Mouse (Mus musculus) common myeloid progenitor, adult 5-6 weeks (primary cell): ENCODE data around the gene Rhob. TPM values are rescaled to one million over a fixed set of nuclear protein-coding genes. Genes with fewer than 3 reads are reported as not detected.
A peak's percentile ranks its signal among the peaks of the same experiment; 100 is the strongest.
"Not testable (repeated sequence)": the region's sequence is repeated elsewhere in the genome, so short reads cannot be mapped to it uniquely, and the experiment has no call there.

Source experiments
- ATAC-seq: replicated peaks from 2 replicates; pipeline ENCODE4 v1.8.0; 2016; ENCODE audit warnings: low read depth, mild to moderate bottlenecking, moderate TSS enrichment, inconsistent platforms; ENCODE audit not compliant: poor library complexity, severe bottlenecking
- total RNA-seq: library from RNA; stranded (forward); fragments of 200-1000, 187-1606 nt; gene quantifications from 2 replicates; pipeline ENCODE4 v1.2.3, GENCODE M21; 2017

Rhob gene
- total RNA-seq, 1 experiment from 2014 or later, result 43.3 TPM

DNA sequence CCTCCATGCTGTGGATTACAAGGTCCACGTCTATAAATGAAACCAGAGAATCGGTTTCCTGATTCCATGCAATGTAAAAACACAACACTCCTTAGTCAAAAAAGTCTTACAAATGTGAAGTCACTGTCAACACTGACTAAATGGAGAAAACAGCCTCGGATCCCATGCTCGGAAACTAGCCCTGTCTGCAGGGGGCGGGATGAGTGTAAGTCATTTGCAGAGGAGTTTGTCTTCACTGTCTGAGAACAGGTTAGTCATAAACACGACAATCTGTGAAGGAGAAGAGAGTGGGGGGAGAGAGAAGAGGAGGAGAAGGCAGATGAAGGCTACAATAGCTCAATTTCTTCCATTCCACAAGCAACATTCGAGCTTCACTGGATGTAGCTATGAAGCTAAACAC is 14.6 kb downstream of the Rhob start:
- ATAC-seq, result no peak

DNA sequence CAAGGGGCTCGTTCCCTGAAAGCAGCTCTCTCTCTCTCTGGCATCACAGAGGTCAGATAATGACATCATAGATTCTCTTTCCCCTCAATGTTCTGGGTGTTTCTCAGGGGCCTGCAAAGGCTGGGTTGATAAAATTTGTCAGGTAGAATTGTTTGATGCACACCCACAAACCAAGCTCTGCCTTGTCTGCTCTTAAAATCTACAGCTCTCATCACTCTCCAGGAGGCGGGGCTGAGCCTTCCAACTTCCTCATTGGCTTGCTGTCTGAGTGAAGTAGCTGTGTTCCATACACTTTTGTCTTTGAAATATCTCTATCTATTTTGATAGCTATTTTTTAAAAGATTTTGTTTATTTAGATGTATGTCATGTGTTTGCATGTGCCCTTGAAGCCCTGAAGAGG is 17.6 kb downstream of the Rhob start:
- peak; percentile 74 for ATAC-seq

DNA sequence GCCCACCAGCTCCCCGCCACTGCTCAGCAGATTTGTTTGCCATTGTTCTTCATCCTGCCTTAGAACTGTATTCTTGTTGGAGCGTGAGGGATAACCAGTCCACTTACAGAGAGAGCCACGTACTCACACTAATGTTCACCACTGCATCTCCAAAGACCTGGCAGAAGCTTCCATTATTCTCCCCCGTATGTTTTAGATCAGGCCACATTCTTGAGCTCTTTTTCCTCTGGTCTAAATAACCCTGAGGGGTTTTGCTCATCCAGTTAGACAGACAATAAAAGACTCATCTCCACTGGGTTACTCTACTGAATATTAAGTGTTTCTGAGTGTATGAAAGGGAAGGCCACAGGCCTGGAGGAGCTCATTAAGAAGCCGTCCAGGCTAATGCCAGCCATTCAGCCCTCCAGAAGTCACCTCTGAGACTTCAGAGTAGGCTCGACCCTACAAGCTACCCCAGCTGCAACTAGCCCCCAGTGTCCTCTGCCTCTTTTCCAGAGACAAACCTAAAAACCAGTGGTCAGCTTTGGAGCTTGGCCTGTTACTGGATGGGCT is 24.9 kb downstream of the Rhob start:
- ATAC-seq, result no peak

DNA sequence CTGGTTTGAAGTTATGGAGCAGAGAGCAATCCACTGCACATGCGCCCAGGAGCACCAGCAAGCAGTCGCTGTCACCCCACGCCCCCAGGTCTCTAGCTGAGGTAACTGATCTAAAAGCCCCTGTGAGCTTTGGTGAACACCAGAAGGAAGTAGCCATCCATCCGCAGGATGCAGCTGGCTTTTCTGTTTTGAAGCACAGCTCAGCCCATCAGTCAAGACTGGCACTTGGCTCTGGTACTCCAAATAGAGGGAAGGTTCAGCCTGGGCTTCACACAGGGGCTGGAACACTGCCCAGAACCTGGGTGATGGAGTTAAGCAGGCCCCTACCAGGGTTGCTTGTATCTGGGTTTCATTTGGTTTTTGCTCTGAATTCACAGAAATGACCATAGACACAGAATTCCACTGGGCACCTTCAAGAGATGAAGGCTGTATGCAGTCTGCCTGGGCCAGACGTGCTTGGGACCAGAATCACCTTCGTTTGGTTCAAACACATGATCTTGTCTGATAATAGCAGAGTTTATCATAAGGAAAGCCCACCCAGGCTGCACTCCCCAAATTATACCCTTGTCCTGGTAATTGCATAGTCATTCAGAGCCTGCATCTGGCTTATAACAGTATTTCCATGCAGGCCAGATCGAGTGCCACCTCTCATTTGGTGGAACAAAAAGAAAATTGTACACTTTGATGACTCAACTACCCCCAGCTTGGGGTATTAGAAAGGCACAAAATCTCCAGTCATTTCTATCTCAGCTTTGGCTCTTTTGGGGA is 27.0 kb downstream of the Rhob start:
- ATAC-seq, result peak; percentile 90

DNA sequence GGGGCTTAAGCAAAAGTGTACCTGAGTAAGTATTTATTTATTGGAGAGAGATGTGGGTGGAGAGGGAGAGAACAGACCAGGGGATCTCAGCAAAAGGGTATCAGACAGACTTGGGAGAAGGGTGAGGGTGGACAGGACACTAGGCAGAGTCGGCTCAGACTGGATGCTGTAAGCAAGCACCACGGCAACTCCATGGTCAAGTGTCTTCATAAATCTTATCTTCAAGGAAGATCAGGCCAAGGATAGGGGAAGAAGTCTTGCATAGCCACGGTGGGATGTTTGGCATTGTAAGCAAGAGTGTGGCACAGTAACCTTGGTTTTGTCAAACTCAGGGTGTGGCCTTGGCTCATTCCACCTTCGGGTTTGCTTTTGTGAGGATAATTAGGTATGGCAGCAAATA is 27.8 kb downstream of the Rhob start:
- no peak for ATAC-seq

DNA sequence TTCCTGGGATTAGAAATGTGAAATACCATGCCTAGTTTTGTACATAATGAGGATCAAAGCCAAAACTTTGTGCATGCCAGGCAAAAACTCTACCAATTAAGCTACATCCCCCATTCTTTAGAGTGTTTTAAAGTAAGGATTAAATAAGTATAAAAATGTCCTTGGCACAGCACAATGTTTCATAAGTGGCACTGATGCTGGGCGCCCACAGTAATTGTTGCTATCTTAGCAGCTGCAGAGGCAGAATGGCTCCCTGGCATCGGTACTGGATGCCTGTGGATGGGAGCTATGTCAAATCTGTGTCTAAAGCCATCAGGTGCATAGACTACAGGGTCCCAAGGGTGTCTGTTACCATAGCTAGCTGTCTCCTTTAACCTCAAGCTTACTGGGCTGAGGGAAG is 28.8 kb downstream of the Rhob start:
- ATAC-seq, result no peak

DNA sequence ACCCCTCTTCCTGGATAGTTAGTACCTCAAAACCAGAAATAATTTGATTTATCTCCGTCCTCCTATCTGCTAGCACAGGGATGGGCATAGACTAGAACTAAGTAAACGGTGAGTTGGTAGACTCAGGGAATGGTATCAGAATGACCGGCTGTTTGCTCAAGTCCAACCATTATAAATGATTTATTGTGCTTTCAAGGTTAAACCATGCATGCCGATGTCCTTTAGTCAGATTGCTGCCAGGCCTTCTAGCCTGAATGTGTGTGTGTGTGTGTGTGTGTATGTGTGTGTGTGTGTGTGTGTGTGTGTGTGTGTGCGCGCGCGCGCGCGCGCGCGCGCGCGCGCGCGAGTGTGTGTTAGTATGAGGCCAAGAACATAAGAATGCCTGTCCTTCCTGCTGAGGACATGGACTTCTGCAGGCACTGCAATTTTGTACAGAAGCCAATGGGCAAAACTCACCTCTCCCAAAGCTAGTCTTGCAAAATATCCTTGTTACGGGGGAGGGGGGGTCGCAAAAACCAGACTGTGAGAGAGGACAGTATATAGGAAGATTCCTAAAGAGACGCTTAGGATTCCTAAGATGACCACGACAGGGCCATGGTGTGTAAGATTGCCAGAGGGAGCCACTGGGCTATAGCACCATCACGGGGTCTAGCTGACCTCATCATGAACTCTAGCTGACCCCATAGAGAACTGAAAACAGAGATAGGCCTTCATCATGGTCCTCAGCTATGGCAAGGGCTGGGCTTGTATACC is 29.9 kb downstream of the Rhob start:
- ATAC-seq, result no peak

DNA sequence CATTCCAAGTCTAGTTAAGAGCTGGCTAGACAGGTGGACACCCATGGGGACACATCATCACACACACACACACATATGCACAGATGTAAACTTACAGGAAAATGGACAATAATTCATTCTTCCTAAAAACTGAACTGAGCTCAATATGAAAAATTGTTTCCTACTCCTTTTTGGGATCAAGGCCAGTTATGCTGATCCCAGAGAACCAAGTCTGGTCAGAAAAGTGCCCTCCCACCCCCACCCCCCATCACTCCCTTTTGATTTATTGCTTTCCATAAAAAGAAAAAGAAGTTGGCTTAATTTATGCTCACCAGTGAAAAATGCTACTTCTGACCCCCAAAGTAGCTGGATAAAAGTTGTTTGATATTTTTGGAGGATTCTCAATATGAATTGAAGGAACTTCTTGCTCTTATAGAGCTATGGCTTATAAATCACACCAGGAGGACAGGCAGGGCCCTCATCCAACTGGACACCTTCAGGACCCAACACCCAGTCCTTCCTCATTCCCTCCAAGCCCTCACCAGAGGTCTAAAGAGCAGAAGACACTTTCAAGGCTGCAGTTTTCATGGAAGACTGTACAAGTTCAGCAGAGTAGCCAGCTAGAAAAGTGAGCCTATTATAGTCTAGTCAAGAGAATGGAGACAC is 31.5 kb downstream of the Rhob start:
- no peak for ATAC-seq

DNA sequence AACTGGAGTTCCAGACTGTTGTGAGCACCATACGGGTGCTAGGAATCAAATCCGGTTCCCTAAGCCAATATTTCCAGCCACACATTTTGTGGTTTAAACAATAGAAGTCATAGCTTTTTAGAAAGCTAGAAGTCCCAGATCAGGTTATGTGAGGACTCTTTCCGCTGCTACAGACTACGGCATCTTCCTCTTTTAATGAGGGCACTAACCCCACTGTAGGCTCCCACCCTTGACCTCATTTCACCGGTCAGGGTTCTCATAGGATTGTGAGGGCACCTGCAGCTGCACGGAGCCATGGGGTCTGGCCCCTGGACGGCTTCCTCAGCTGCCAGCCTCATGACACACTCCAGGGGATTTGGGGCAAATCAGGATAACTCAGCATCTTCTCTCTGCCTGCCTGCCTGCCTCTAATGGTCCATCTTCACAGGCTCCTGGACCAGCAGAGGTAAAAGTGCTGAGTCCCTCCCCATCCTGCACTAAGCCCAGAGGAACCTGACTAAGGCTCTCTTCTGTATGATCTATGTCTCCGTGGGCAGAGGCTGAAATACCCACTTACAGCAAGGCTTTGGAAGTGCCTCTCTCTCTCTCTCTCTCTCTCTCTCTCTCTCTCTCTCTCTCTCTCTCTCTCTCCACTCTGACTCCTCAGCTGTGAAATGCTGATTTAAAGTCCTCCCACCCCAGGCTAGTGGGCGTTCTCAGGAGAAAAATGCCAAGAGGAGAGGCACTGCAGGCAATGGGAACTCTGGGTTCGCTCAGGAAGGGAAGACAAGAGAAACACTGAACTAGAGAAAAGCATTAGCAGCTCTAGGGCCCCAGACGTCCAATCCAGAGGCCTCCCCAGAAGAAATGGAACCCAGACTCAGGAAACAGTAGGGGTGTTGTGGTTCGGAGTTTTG is 32.5 kb downstream of the Rhob start:
- peak; percentile 69 for ATAC-seq

DNA sequence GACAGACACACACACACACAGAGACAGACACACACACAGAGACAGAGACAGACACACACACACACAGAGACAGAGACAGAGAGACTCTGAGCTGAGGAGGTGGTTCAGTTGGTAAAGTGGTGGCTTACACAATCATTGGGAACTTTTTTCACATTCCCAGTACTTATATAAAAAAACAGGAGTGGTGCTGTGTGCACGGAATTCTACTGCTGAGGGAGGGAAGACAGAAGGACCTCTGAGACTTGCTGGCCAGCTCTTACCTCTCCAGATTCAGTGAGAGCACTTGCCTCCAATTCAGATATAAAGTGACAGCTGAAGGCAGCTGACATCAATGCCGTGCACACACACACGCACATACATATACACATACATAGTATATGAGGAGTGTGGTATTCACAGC is 34.1 kb downstream of the Rhob start:
- no peak for ATAC-seq

DNA sequence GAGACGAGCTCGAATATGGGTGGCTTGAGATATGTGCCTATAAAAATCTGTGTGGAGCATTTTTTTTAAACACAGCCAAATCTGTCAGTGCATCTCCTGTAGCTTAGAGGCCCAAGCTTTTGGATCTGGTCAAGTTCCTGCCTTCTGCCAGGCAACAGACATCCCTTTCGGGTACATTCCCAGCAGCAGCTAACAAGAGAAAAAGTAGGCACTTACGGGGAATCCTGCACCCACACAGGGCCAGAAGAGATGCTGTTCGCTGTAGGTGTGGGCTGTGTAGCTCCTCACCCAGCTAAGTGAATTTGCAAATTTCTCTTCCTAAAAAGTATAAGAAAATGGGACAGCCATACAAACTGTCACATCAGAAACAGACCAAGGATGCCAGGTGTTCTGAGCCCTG is 34.8 kb downstream of the Rhob start:
- ATAC-seq, result no peak

DNA sequence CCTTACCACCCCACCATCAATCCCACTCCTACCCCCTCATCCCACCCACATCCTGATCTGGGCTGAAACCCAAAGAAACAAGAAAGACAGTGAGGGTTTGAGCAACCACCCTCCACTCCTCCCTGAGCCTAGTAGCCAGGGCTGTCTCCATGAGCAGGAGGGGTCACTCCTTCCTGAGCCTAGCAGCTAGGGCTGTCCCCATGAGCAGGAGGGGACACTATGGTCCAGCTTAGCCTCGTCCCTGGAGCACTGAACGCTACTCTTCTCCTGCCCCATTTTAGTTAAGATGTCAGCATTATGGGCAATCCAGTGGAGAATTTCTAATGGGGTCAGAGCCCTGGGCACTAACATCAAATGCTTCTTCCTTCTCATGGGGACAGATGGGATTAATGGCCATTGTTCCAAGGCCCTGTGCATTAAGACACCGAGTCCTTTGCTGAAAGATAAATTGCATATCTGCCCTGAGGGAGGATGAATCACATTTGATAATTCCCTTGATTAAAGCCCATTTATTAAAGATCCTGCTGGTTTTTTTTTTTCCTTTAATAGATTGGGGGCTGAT is 36.1 kb downstream of the Rhob start:
- ATAC-seq, result no peak

DNA sequence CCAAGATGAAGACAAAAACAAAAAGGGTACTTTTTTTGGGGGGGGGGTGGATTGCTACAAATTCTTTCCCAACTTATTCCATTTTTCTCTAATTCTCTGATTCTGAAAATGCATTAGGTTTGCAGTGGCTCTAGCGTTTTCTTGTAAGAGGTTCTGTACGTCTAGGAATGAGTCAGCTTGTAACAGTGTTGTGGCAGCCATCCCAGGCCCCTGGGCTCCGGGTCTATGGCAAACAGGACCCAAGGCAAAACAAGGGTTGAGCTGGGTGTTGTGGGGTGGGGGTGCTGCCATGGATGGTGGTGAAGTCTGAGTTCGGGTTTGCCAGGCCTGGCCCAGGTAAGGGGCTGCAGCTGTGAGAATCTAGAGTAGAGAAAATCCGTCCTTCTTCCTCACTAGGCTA is 37.3 kb downstream of the Rhob start:
- ATAC-seq, result no peak

DNA sequence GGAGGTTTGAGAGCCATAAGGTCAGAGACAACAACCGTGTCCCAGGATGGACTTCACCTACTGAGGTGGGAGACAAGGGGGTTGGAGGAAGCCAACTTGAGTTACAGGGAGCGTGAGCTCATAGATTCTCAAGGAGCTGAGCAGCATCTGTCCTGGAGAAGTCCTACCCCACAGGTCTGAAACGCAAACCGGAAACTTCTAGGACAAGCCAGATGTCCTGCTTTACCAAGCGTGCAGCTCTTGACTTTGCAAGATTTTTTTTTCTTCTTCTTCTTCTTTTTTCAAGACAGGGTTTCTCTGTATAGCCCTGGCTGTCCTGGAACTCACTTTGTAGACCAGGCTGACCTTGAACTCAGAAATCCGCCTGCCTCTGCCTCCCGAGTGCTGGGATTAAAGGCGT is 38.2 kb downstream of the Rhob start:
- not testable (repeated sequence) for ATAC-seq

DNA sequence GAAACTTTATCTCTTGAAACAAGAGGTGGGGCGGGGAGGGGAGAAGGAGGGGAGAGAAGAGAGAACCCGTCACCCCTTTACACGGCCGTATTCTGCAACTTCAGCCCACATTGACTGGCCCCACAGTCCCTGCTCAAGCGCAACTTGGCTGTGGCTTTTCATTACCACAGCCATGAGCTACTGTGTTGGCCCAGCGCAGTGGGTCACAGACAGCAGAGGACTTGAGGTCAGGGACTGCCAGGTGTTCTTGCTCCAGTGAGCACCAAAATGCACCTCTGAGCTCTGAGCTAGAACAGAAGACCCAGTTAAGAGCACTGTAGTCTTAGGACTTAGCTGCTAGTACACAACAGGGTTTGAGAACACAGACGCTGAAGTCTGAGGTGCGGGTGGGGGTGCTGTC is 41.4 kb downstream of the Rhob start:
- ATAC-seq, result peak; percentile 47; the same call in 1 of the 2 replicates

DNA sequence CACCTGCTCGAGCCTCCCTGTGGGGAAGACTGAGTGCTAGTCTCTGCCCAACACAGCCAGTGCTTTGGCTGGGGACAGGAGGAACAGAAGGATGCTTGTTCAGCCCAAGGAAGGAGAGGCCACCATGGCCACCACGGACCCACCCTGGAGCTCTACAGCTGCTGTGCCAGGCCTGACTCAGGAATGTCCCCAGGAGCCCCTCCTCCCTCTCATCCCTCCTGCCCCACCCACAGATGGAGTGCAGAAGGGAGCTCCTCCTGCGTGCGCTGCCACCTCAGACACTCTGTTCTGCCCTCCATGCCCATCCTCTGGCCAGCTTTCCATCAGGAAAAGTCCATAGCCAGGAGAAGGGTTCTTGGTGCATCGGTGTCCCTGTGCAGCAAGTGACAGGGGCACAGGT is 42.8 kb downstream of the Rhob start:
- ATAC-seq, result no peak

DNA sequence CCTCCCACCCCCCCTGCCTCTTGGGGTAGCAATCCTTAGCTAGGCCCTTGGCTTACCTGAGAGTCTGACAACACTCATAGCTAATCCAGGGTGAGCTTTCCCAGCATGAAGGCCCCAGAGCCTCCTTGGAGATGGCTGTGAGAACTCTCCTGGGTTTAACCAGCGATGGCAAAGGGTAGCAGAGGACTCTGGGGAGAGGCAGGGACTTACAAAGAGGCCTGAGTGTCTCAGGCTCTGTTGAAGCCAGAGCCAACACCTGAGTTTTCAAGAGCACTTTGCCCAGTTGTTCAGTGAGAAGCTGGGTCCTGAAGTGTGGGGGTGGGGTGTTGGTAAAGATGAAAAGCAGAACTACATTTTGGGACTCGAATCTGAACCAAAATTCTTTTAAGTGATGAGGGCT is 44.8 kb downstream of the Rhob start:
- no peak for ATAC-seq

DNA sequence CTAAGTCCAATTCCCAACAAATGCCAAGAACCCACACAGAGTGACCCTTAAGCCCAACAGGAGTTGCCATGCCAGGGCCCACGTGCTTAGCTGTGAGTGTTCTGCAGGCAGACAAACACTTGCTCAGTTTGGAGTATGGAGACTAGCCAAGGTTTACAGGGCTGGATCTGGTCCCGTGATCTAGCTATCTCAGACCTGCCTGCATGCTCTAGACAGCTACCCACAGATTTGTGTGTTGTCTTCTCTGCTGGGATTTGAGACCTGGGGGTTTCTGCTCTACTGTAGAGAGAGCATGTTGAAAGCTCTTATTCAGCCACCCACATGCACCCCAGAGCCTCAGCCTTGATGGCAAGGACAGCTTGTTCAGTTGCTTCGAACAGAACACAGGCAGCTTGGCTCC is 45.3 kb downstream of the Rhob start:
- no peak for ATAC-seq

DNA sequence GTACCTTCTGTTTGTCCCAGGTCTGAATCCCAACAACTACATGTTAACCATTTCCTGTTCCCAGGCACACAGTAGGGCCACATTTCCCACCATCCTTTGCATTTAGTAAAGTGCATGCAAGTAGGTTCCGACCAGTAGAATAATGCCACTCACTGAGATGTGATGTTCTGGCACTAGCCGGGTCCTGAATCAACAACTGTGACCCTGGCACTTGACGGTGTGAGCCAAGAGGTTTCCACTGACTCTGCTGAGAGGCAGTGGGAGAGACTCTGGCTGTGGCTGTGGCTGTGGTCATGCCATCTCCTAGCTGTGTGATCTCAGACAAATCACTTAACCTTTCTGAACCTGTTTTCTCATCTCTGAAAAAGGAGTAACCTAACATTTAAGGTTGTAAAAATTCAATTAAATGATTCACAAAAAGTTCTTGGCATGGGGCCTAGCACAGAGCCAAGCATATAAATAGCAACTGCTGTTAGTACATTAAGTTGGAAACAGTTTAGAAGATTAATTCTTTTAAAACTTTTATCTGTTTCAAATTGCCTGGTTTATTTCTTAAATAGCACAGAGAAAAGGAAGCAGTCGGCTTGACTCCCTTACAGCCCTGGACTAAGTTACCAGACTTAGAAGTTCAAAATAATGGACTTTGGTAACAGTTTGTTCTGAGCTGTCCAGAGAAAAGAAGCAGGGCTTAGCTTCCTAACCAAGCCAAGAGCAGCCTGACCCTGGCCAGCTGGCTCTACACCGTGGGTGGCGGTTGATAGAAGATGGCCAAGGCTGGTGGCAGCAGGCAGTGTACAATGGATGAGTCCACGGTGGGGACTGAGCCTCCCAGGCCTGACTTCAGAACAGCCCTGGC is 46.8 kb downstream of the Rhob start:
- ATAC-seq, result no peak
